ENCODE assay signal across 8 mouse cellular contexts in genomic region chr17:47521551-47522258, GRCm38 (mm10). TPM values are rescaled to one million over a fixed set of nuclear protein-coding genes. Genes with fewer than 3 reads are reported as not detected.
DNase-seq lines count a peak whose midpoint lies in the region; ATAC-seq and TF ChIP-seq lines count a peak whose summit lies in the region.

No protein-coding gene starts in this region.

- peak overlapping the region; percentile 41 for H3K9ac ChIP-seq in lung, postnatal 0 days (replicated peaks; ENCODE audit: low read depth)

- H3K4me2 ChIP-seq in lung, postnatal 0 days (replicated peaks; ENCODE audit: low read depth, low read length) = peak overlapping the region; percentile 49

- no peaks in the 10 kb centered on the region for H3K27me3 ChIP-seq in lung, postnatal 0 days (replicated peaks; ENCODE audit: insufficient read depth, low read length)

- intact Hi-C loops in left cerebral cortex, postnatal 10 days (cut with DNase I) = no loop called here

- peak; percentile 25 to 91 for DNase-seq in left cerebral cortex, postnatal 10 days (ENCODE audit: extremely low spot score in 1 of 2, low spot score in 2 of 2)
- DNase-seq in left cerebral cortex, adult 11 months (ENCODE audit: low spot score) = no peak
- peak; percentile 91 for DNase-seq in embryo, embryonic 10 days (ENCODE audit: low spot score)
- peak; percentile 76 for DNase-seq in heart, adult 8-10 months (ENCODE audit: low spot score)
- DNase-seq in kidney, adult 9 months = peak; percentile 41
- peak; percentile 96 for DNase-seq in lung, postnatal 0 days (ENCODE audit: low spot score)
- peak; percentile 78 for DNase-seq in retina, embryonic 14.5 days (ENCODE audit: low spot score)
- peak; percentile 91 for DNase-seq in yolk sac, embryonic 10.5 days (ENCODE audit: low spot score)

- H3K9me3 ChIP-seq in lung, postnatal 0 days (ENCODE audit: low read length) = no peaks in the 10 kb centered on the region

- 3% methylated on average over 17 of the region's 17 CpGs for WGBS in lung, postnatal 0 days

- peaks cover 40% of the 10 kb centered on the region for H3K4me1 ChIP-seq in lung, postnatal 0 days (ENCODE audit: insufficient read depth, low read depth, low read length)

- no peak for TF ChIP-seq CTCF in lung, postnatal 0 days (IDR thresholded peaks at IDR 0.05)

- H3K4me3 ChIP-seq in lung, postnatal 0 days (ENCODE audit: low read depth, low read length) = no peak overlapping the region

- peak; percentile 17; the same call in 1 of the 2 replicates for TF ChIP-seq EP300 in lung, postnatal 0 days (IDR thresholded peaks at IDR 0.05)

- H3K27ac ChIP-seq in lung, postnatal 0 days (ENCODE audit: low read length) = peak overlapping the region; percentile 91

- no peaks in the 10 kb centered on the region for H3K36me3 ChIP-seq in lung, postnatal 0 days (ENCODE audit: insufficient read depth, low read length)

- ATAC-seq in lung, postnatal 0 days = peak; percentile 84

RNA-seq across cellular contexts. Expression of gene Ccnd3, which starts 16.9 kb away (rescaled TPM):
- 10 to 100 TPM; 24.5 to 26.7 TPM for total RNA-seq in left cerebral cortex, postnatal 10 days (2021)
- total RNA-seq in heart, adult 8-10 months (2022) = 10 to 100 TPM; 74.4 to 82.2 (median 75.2) TPM
- polyA plus RNA-seq in lung, postnatal 0 days (2015; fragmentation: Nextera tagmentation; extraction: Ambion mirVana) = 195 and 214 TPM in 2 replicates

RNA-seq across cellular contexts. Expression of gene Taf8, which starts 19.6 kb away (rescaled TPM):
- 10 to 100 TPM; 13.8 to 14.3 TPM for total RNA-seq in left cerebral cortex, postnatal 10 days (2021)
- total RNA-seq in heart, adult 8-10 months (2022) = 10 to 100 TPM in 2 of 4 experiments, 1 to 10 TPM in 2; 9.1 to 12.5 (median 10.4) TPM
- 16.0 and 22.4 TPM in 2 replicates for polyA plus RNA-seq in lung, postnatal 0 days (2015; fragmentation: Nextera tagmentation; extraction: Ambion mirVana)
